Mouse (Mus musculus): ENCODE measurements at regions not wholly inside any gene's neighbourhood (a gene's known extent, or its start where the extent isn't known, plus 50 kb on each side); places are given as distances from the start of the nearest gene placed in this dataset.
"Not testable (repeated sequence)": the region's sequence is repeated elsewhere in the genome, so short reads cannot be mapped to it uniquely, and the experiment has no call there.

GRCm38 (mm10) chr7:87096500-87096899 is 100.6 kb downstream of the Vmn2r79 start:
- no peak for DNase-seq

GRCm38 (mm10) chr7:87099611-87100010 is 103.7 kb downstream of the Vmn2r79 start:
- DNase-seq, result not testable (repeated sequence)

GRCm38 (mm10) chr7:87100377-87100776 is 104.5 kb downstream of the Vmn2r79 start:
- DNase-seq, result not testable (repeated sequence)

GRCm38 (mm10) chr7:87101281-87101680 is 105.4 kb downstream of the Vmn2r79 start:
- not testable (repeated sequence) for DNase-seq

GRCm38 (mm10) chr7:87110312-87110984 is 114.5 kb downstream of the Vmn2r79 start:
- DNase-seq, result no peak

- DNase-seq, result no peak
Observed at GRCm38 (mm10) chr7:87110985-87111372, 115.1 kb downstream of the Vmn2r79 start.

DNA sequence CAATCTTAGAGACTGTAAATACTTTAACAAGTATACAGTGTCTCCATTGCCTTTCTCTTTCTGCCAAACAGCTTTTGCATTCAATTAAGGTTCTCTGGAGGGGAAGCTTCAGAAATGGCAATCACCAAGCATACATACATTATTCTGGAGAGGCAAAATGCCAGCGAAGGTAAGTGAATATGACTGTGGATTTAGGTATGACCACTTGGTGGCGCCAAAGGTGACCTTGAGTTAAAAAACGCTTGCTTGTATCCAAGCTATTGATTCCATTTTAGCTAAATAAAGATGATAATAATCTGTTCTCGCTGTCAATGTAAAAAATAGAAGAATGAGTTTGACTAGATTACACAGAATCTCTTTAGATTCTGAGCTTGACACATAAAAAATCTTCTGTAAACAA is 117.7 kb downstream of the Vmn2r79 start:
- DNase-seq, result peak; percentile 6

DNA sequence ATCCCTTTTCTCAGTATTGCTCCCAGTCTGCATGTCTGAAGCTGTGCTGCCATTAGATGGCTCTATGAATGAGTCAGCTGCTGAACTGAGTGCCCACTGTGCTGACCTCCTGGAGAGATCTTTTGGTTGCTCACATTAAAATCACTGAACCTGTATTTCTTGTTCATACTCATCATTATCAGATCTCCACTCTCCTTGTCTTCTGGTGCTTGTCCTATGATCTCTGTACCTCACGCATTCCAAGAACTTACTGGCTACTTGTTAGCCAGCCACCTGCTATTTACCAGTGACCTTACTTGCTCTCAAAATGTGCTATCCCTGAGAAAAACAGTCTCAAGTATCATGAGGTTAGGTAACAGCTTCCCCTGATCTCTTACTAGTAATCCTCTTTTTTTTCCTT is 123.4 kb upstream of the Nox4 start:
- no peak for DNase-seq

GRCm38 (mm10) chr7:87145896-87146295 is 100.0 kb upstream of the Nox4 start:
- no peak for DNase-seq

GRCm38 (mm10) chr7:87147703-87148102 is 98.2 kb upstream of the Nox4 start:
- DNase-seq, result no peak

- DNase-seq, result no peak
Observed at GRCm38 (mm10) chr7:87148681-87149080, 97.2 kb upstream of the Nox4 start.

DNA sequence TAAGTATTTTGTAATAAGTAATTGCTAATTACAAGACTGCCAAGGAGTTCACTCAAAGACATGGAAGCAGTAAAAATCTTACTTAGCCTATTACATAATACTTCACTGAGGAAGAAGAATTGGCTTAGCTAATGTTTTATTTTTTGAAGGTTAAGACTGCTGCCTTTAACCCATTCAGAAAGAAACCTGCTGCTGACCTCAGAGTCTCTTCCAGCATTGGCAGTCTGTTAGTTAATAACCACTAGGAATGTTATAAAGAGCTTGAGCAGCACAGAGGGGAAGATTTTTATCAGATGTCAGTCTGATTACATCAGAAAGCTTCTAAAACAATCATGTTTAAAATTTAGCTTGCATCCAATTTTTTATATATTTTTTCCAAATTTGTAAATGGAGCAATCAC is 94.9 kb upstream of the Nox4 start:
- no peak for DNase-seq

DNA sequence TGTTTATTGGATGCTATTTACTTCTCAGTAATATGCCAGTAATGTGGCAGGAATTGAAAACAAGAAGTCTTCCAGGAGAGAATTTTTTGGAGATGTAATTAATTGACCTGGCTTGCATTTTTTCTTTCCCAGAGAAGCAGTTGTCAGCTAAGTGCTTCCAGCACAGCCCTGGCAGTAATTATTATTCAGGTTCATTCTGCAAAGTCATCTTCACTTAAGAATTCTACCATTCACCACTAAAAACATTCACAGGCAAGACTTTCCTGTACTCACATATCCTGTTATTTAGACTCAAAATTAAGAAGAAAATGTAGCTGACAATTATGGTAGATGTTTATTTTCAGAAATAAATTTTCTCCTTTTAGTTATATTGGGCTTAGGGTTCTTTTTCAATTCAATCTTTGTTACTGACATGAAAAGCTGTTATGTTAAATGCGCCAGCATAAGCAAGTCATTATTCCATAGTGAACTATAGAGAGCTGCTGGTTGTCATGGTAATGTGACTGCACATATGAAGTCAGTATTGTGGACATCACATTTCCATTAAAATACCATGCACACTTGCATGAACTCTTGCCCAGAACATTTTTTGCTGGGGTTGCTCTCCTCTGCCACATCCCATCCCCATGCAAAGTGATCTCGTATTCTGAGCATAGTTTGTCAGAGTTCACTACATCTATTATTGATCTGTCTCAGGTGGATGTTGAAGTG is 59.3 kb upstream of the Nox4 start:
- DNase-seq, result no peak

- DNase-seq, result no peak
Observed at GRCm38 (mm10) chr7:87195647-87196046, 50.2 kb upstream of the Nox4 start.
